Mouse (Mus musculus) embryonic facial prominence, embryonic 15.5 days (tissue): Measurements from ENCODE around the gene Ghdc. TPM values are rescaled to one million over a fixed set of nuclear protein-coding genes. Genes with fewer than 3 reads are reported as not detected.
"Not testable (repeated sequence)": the region's sequence is repeated elsewhere in the genome, so short reads cannot be mapped to it uniquely, and the experiment has no call there.

Experiments used
- ATAC-seq: fragments of 200-750 bp; cut with Nextera tagmentation; 2 replicates; pipeline ENCODE4 v1.8.0; 2017; ENCODE audit warnings: low read depth, moderate TSS enrichment; ENCODE audit not compliant: insufficient number of reproducible peaks, low FRiP score, low TSS enrichment
- H3K27ac ChIP-seq: fragments of 300-500 bp; sonication (generic); replicated peaks from 2 replicates; pipeline ENCODE4 v1.5.1; 2015; ENCODE audit warnings: mild to moderate bottlenecking, inconsistent platforms
- H3K27me3 ChIP-seq: fragments of 300-500 bp; sonication (generic); 2 replicates; pipeline ENCODE4 v1.6.1; 2015; ENCODE audit warnings: inconsistent platforms
- H3K36me3 ChIP-seq: fragments of 300-500 bp; sonication (generic); 2 replicates; pipeline ENCODE4 v1.6.1; 2015; ENCODE audit warnings: mild to moderate bottlenecking, inconsistent platforms
- H3K4me1 ChIP-seq: fragments of 300-500 bp; sonication (generic); 2 replicates; pipeline ENCODE4 v1.6.1; 2015; ENCODE audit warnings: inconsistent platforms
- H3K4me2 ChIP-seq: fragments of 300-500 bp; sonication (generic); replicated peaks from 2 replicates; pipeline ENCODE4 v1.6.1; 2015; ENCODE audit warnings: mild to moderate bottlenecking, inconsistent platforms
- H3K4me3 ChIP-seq: fragments of 300-500 bp; sonication (generic); replicated peaks from 2 replicates; pipeline ENCODE4 v1.5.1; 2015; ENCODE audit warnings: mild to moderate bottlenecking, inconsistent platforms
- H3K9ac ChIP-seq: fragments of 300-500 bp; sonication (generic); 2 replicates; pipeline ENCODE4 v1.6.1; 2015; ENCODE audit warnings: inconsistent platforms
- H3K9me3 ChIP-seq: fragments of 300-500 bp; sonication (generic); replicated peaks from 2 replicates; pipeline ENCODE4 v1.6.1; 2016; ENCODE audit warnings: inconsistent platforms
- WGBS: fragments of 180-500 bp; shearing (Covaris S2); methylation state at CpG from one replicate; pipeline ENCODE4 v1.1.7; 2015; 5-methylcytosine and 5-hydroxymethylcytosine counted together
- polyA plus RNA-seq: library from polyadenylated mRNA; unstranded; fragments of >200 nt; fragmentation: Nextera tagmentation; extraction: Ambion mirVana; gene quantifications from 2 replicates; pipeline ENCODE4 v1.2.1, GENCODE M21; 2015

Gene Ghdc
- polyA plus RNA-seq, 1 experiment from 2014 or later: 9.2 TPM

DNA sequence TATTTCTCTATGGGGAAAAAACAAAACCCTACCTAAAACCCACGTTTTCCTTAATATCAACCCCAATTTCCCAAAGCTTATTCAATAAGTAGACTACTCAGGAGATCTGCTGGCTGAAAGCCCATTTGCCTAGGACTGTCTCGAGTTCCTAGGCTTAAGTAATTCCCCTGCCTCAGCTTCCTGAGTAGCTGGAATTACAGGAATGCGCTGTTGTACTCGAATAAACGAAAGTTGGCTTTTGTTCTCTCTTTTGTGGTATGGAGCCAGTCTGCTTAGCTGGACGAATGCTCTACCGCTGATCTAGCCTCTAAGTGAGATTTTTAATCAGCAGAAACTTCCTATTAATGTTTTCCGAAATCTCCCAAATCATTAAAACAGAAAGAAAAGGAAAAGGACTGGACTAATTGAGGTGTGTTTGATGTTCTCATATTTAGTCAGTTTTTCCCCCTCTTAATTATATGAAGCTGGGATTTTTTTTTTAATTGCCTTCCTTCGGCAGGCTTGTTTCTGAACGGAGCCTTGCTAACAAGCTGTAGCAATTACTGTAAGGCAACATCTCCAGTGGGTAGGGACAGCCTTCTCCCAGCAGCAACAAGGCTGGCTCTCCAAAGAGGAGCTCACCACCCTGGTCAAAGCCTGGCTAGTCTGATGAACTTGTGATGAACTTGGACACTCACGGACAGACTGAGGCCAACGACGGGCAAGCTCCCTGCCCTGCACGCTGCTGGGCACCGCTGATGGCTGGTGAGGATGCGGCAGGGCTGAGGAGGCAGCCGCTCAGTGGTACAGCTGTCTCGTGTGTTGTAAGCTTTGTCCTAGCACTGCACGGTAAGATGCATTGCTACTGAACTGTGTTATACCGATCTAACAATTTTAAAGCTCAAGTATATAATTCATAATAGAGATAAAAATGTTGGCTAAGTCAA, 35.9 kb upstream of the Ghdc start:
- Histone ChIP-seq H3K27ac (no peak overlapping the region), H3K4me3 (no peak overlapping the region), H3K4me1 (no peaks in the 10 kb centered on the region), H3K9me3 (no peaks in the 10 kb centered on the region), H3K9ac (no peak overlapping the region), H3K36me3 (peaks cover 42% of the 10 kb centered on the region), H3K27me3 (no peaks in the 10 kb centered on the region), H3K4me2 (no peak overlapping the region)
- no peak for ATAC-seq
- 59% methylated on average over 20 of the region's 20 CpGs for WGBS

DNA sequence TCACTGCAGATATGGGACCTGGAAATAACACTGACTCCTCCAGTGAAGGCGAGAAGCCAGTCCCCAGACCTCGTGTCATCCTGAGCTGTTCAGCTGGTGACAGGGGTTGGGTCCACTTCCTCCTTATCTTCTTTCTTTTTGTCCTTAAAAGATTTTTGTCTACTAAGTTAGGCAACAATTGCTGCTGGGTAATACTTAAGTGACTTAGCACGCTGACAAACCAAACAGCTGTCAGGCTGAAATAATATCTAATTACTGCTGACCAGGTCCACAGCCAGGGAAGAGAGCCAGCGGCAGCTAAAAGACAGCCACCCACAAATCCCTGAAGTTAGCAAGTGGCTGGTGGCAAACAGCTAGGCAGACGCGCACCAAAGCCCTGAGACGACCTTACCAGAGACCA, 34.8 kb upstream of the Ghdc start:
- peaks cover 52% of the 10 kb centered on the region for H3K36me3 ChIP-seq
- WGBS: 71% methylated on average over 7 of the region's 7 CpGs
- no peaks in the 10 kb centered on the region for H3K4me1 ChIP-seq
- H3K27me3 ChIP-seq: no peaks in the 10 kb centered on the region
- no peak overlapping the region for H3K4me2 ChIP-seq
- no peak for ATAC-seq
- no peaks in the 10 kb centered on the region for H3K9me3 ChIP-seq
- no peak overlapping the region for H3K4me3 ChIP-seq
- no peak overlapping the region for H3K9ac ChIP-seq
- no peak overlapping the region for H3K27ac ChIP-seq

DNA sequence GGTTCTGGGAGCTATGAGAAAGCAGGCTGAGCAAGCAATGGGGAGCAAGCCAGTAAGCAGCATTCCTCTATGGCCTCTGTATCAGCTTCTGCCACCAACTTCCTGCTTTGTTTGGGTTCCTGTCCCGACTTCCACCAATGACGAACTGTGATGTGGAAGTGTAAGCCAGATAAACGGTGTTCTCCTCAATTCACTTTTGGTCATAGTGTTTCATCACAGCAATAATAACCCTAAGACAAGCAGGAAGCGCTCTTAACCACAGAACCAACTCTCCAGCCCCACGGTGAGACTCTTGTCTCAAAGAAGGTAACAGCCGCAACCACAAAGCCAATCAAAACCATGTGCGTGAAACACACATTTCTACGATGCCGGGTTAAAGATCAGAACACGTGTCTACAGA, 33.7 kb upstream of the Ghdc start:
- Histone ChIP-seq H3K9ac (no peak overlapping the region), H3K4me3 (no peak overlapping the region), H3K27me3 (no peaks in the 10 kb centered on the region), H3K4me1 (no peaks in the 10 kb centered on the region), H3K4me2 (no peak overlapping the region), H3K27ac (no peak overlapping the region), H3K36me3 (peaks cover 60% of the 10 kb centered on the region), H3K9me3 (no peaks in the 10 kb centered on the region)
- no peak for ATAC-seq
- 84% methylated on average over 10 of the region's 10 CpGs for WGBS

- H3K27ac ChIP-seq: no peak overlapping the region
- 79% methylated on average over 5 of the region's 5 CpGs for WGBS
- ATAC-seq: no peak
- H3K9ac ChIP-seq: no peak overlapping the region
- H3K9me3 ChIP-seq: no peaks in the 10 kb centered on the region
- H3K27me3 ChIP-seq: no peaks in the 10 kb centered on the region
- H3K4me1 ChIP-seq: no peaks in the 10 kb centered on the region
- no peak overlapping the region for H3K4me3 ChIP-seq
- peaks cover 66% of the 10 kb centered on the region for H3K36me3 ChIP-seq
- no peak overlapping the region for H3K4me2 ChIP-seq
Measured at GRCm38 (mm10) chr11:100799426-100799825, 28.7 kb upstream of the Ghdc start.

DNA sequence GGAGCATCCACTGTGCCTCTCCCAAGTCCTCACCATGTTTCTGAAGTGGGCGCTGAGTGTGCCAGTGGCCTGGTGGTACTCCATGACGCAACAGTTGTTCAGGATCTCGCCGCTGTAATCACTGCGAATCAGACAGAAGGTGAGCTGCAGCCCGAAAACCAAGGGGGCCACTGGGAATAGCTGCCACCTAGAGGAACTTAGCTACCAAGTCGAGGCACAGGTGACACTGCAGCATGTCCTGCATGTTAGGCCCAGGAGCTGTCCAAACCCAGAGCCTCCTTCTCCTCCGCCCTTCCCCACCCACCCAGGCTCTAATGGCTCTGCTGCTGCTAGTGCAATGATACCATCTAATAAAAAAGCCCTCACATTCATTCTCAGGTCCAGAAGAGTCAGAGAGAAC, 25.8 kb upstream of the Ghdc start:
- Histone ChIP-seq H3K9me3 (no peaks in the 10 kb centered on the region), H3K4me2 (no peak overlapping the region), H3K4me1 (no peaks in the 10 kb centered on the region), H3K27me3 (no peaks in the 10 kb centered on the region), H3K4me3 (no peak overlapping the region), H3K36me3 (peaks cover 38% of the 10 kb centered on the region), H3K9ac (no peak overlapping the region), H3K27ac (no peak overlapping the region)
- 67% methylated on average over 8 of the region's 8 CpGs for WGBS
- no peak for ATAC-seq

GRCm38 (mm10) chr11:100795386-100795785, 24.6 kb upstream of the Ghdc start:
- Histone ChIP-seq H3K36me3 (peaks cover 28% of the 10 kb centered on the region), H3K27ac (no peak overlapping the region), H3K9me3 (no peaks in the 10 kb centered on the region), H3K9ac (no peak overlapping the region), H3K27me3 (no peaks in the 10 kb centered on the region), H3K4me3 (no peak overlapping the region), H3K4me1 (no peaks in the 10 kb centered on the region; the same call in 1 of the 2 replicates), H3K4me2 (no peak overlapping the region)
- 91% methylated on average over 2 of the region's 2 CpGs for WGBS
- no peak for ATAC-seq

DNA sequence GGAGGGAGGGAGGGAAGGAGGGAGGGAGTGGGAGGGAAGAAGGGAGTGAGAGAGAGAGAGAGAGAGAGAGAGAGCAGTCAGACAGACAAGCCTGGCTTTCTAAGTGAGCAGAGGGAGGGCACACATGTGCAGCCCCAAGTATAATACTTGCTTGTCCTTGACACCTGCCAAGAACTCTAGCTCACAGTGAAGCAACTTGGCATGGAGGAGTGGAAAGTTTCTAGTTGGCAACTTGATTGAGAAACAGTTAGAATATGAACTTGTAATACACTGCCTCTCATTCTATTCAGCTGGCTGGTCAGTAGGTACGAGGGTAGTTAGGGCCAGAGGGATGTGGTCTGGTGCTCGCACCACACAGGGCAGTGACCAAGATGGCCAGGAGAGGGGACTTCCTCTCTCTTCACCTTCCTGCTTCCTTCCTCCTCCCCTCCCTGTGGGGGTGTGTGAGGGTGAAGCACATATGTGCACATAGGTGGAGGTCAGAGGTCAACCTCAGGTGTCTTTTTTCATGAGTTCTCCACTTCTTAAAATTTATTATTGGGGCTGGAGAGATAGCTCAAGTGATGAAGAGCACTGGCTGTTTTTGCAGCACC, 20.8 kb upstream of the Ghdc start:
- 84% methylated on average over 2 of the region's 2 CpGs for WGBS
- 0 out of 2 replicates have a peak, but pooled peaks have one; percentile 49 for ATAC-seq
- Histone ChIP-seq H3K9ac (no peak overlapping the region), H3K27ac (peak overlapping the region; percentile 23; the same call in 1 of the 2 replicates), H3K36me3 (peaks cover 31% of the 10 kb centered on the region), H3K9me3 (no peaks in the 10 kb centered on the region), H3K4me3 (no peak overlapping the region), H3K27me3 (no peaks in the 10 kb centered on the region), H3K4me2 (no peak overlapping the region), H3K4me1 (peaks cover 5% of the 10 kb centered on the region; the same call in 1 of the 2 replicates)

- not testable (repeated sequence) for H3K4me2 ChIP-seq, H3K9ac ChIP-seq, H3K27me3 ChIP-seq, H3K4me1 ChIP-seq, H3K4me3 ChIP-seq, H3K9me3 ChIP-seq
- H3K36me3 ChIP-seq: peaks cover 24% of the 10 kb centered on the region
- H3K27ac ChIP-seq: peak overlapping the region; percentile 60; the same call in 1 of the 2 replicates
- 77% methylated on average over 9 of the region's 9 CpGs for WGBS
- 0 out of 2 replicates have a peak, but pooled peaks have one; percentile 21 for ATAC-seq
Measured at GRCm38 (mm10) chr11:100790644-100791043, 19.9 kb upstream of the Ghdc start.

DNA sequence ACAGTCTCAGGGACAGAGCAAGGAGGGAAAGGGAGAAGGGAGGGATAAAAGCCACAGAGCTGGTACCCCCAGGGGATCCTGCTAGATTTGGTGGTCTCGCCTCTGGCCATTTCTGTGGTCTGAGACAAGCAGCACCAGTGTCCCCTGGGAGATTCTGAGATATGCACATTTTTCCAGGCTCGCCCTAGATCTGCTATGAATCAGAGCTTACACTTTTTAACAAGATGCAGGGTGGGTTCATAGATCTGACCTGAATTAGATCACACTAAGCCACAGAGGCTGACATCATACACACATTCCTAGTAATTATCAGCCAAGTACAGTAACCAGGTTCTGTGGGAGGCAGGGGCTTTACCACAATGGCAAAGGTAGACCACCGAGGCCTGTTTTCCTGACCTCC, 18.9 kb upstream of the Ghdc start:
- H3K4me3 ChIP-seq: no peak overlapping the region
- peaks cover 5% of the 10 kb centered on the region; the same call in 1 of the 2 replicates for H3K4me1 ChIP-seq
- H3K27me3 ChIP-seq: no peaks in the 10 kb centered on the region
- H3K4me2 ChIP-seq: no peak overlapping the region
- no peak overlapping the region for H3K9ac ChIP-seq
- ATAC-seq: no peak
- H3K36me3 ChIP-seq: peaks cover 17% of the 10 kb centered on the region
- H3K27ac ChIP-seq: 0 out of 2 replicates have a peak overlapping the region, but pooled peaks have one; percentile 13
- no peaks in the 10 kb centered on the region for H3K9me3 ChIP-seq
- 43% methylated on average over 3 of the region's 3 CpGs for WGBS

GRCm38 (mm10) chr11:100785774-100786173, 15.0 kb upstream of the Ghdc start:
- H3K36me3 ChIP-seq: peaks cover 44% of the 10 kb centered on the region
- 92% methylated on average over 2 of the region's 2 CpGs for WGBS
- peaks cover 5% of the 10 kb centered on the region; the same call in 1 of the 2 replicates for H3K4me1 ChIP-seq

GRCm38 (mm10) chr11:100784286-100784685, 13.5 kb upstream of the Ghdc start:
- no peak overlapping the region for H3K4me2 ChIP-seq
- H3K4me1 ChIP-seq: 0 out of 2 replicates have a peak, but pooled peaks cover under 1% of the 10 kb centered on the region
- H3K36me3 ChIP-seq: peaks cover 49% of the 10 kb centered on the region
- H3K4me3 ChIP-seq: no peak overlapping the region
- 80% methylated on average over 8 of the region's 8 CpGs for WGBS
- no peak overlapping the region for H3K27ac ChIP-seq
- no peaks in the 10 kb centered on the region for H3K27me3 ChIP-seq
- H3K9me3 ChIP-seq: no peaks in the 10 kb centered on the region
- ATAC-seq: no peak
- H3K9ac ChIP-seq: no peak overlapping the region

More at GRCm38 (mm10) chr11:100785774-100786173, 15.0 kb upstream of the Ghdc start:
- ATAC-seq: no peak
- H3K4me3 ChIP-seq: no peak overlapping the region
- H3K9me3 ChIP-seq: no peaks in the 10 kb centered on the region
- no peaks in the 10 kb centered on the region for H3K27me3 ChIP-seq
- no peak overlapping the region for H3K4me2 ChIP-seq
- H3K27ac ChIP-seq: no peak overlapping the region
- H3K9ac ChIP-seq: no peak overlapping the region
